ENCODE assay signal across 8 mouse cellular contexts in genomic region chrX:36760946-36761635, GRCm38 (mm10). TPM values are rescaled to one million over a fixed set of nuclear protein-coding genes. Genes with fewer than 3 reads are reported as not detected.
DNase-seq lines count a peak whose midpoint lies in the region; ATAC-seq lines count a peak whose summit lies in the region.

No protein-coding gene starts in this region.

- no peak for DNase-seq in frontal cortex, postnatal 10 days (ENCODE audit: low spot score in 2 of 2)
- DNase-seq in MEL-GATA-1-ER (ENCODE audit: extremely low read depth, low read depth), result peak; percentile 55
- DNase-seq in heart, adult 9 months (ENCODE audit: low spot score in 2 of 2), result peak; percentile 8 to 52
- peak; percentile 53 to 77 for DNase-seq in kidney, postnatal 25 days
- peak; percentile 84 for DNase-seq in lung, postnatal 36 days
- DNase-seq in right cerebral cortex, postnatal 25 days, result peak; percentile 9

- ATAC-seq in frontal cortex, adult (ENCODE audit: low TSS enrichment), result peak; percentile 67; the same call in 1 of the 2 replicates
- ATAC-seq in common myeloid progenitor, adult 5-6 weeks (replicated peaks; ENCODE audit: low read depth, poor library complexity, severe bottlenecking), result peak; percentile 89

RNA-seq across cellular contexts. Expression of gene Slc25a43, which starts 17.6 kb away (rescaled TPM):
- total RNA-seq in common myeloid progenitor, adult 5-6 weeks (2017), result 1.7 TPM in 1 of 2 replicates, not detected in the other

RNA-seq across cellular contexts. Expression of gene Slc25a5, which starts 34.4 kb away (rescaled TPM):
- total RNA-seq in common myeloid progenitor, adult 5-6 weeks (2017), result 896 and 911 TPM in 2 replicates

Comparison
In these comparisons a context has a peak if more than half of its experiments do, and no peak if none do; other contexts are left out.
1. DNase-seq: peak in MEL-GATA-1-ER (single experiment), heart, adult 9 months (2 of 2), kidney, postnatal 25 days (2 of 2), lung, postnatal 36 days (single experiment) and right cerebral cortex, postnatal 25 days (single experiment); none in frontal cortex, postnatal 10 days (0 of 2).